Mouse (Mus musculus): ENCODE results near the gene Ripk1.

GRCm38 (mm10) chr13:34050479-34050878 lies 48.3 kb downstream of the Ripk1 start:
- TF ChIP-seq EP300 (IDR thresholded peaks at IDR 0.05; ENCODE audit: low read depth) (no peak), CTCF (IDR thresholded peaks at IDR 0.05; ENCODE audit: low read depth) (no peak)
